Mouse (Mus musculus): ENCODE measurements around the gene Atp10a. TPM values are rescaled to one million over a fixed set of nuclear protein-coding genes. Genes with fewer than 3 reads are reported as not detected.
A peak's percentile ranks its signal among the peaks of the same experiment; 100 is the strongest.

Atp10a gene
- polyA plus RNA-seq, 1 experiment from 2014 or later = 0.93 TPM

- Histone ChIP-seq H3K9me3 (replicated peaks; ENCODE audit: control insufficient read depth, low read length) (no peaks in the 10 kb centered on the region), H3K4me3 (ENCODE audit: low read depth, low read length) (no peak overlapping the region), H3K27me3 (replicated peaks; ENCODE audit: control insufficient read depth, insufficient read depth, low read length) (no peaks in the 10 kb centered on the region), H3K4me2 (ENCODE audit: low read length) (no peak overlapping the region), H3K27ac (ENCODE audit: low read depth, low read length) (no peak overlapping the region), H3K9ac (ENCODE audit: low read length) (no peak overlapping the region), H3K36me3 (ENCODE audit: control insufficient read depth, insufficient read depth, low read length) (no peaks in the 10 kb centered on the region), H3K4me1 (ENCODE audit: control insufficient read depth, insufficient read depth, low read length) (no peaks in the 10 kb centered on the region)
- 65% methylated on average over 4 of the region's 4 CpGs for WGBS
- DNase-seq (ENCODE audit: low spot score) = no peak
- ATAC-seq = no peak
Observed at GRCm38 (mm10) chr7:58754536-58754935, 98.6 kb downstream of the Atp10a start.

- Histone ChIP-seq H3K27me3 (replicated peaks; ENCODE audit: control insufficient read depth, insufficient read depth, low read length) (no peaks in the 10 kb centered on the region), H3K27ac (ENCODE audit: low read depth, low read length) (no peak overlapping the region)
- no peak for ATAC-seq
Observed at GRCm38 (mm10) chr7:58755083-58755482, 99.1 kb downstream of the Atp10a start.

GRCm38 (mm10) chr7:58755846-58756245 is 99.9 kb downstream of the Atp10a start:
- no peak overlapping the region for H3K4me2 ChIP-seq (ENCODE audit: low read length)
- no peaks in the 10 kb centered on the region for H3K9me3 ChIP-seq (replicated peaks; ENCODE audit: control insufficient read depth, low read length)
- 85% methylated on average over 1 of the region's 1 CpGs for WGBS

More at GRCm38 (mm10) chr7:58755083-58755482, 99.1 kb downstream of the Atp10a start:
- Histone ChIP-seq H3K4me3 (ENCODE audit: low read depth, low read length) (no peak overlapping the region), H3K9ac (ENCODE audit: low read length) (no peak overlapping the region), H3K9me3 (replicated peaks; ENCODE audit: control insufficient read depth, low read length) (no peaks in the 10 kb centered on the region), H3K36me3 (ENCODE audit: control insufficient read depth, insufficient read depth, low read length) (no peaks in the 10 kb centered on the region), H3K4me2 (ENCODE audit: low read length) (no peak overlapping the region), H3K4me1 (ENCODE audit: control insufficient read depth, insufficient read depth, low read length) (no peaks in the 10 kb centered on the region)
- no peak for DNase-seq (ENCODE audit: low spot score)

GRCm38 (mm10) chr7:58757331-58757730 is 101.4 kb downstream of the Atp10a start:
- 83% methylated on average over 2 of the region's 2 CpGs for WGBS
- no peaks in the 10 kb centered on the region for H3K27me3 ChIP-seq (replicated peaks; ENCODE audit: control insufficient read depth, insufficient read depth, low read length)
- no peaks in the 10 kb centered on the region for H3K4me1 ChIP-seq (ENCODE audit: control insufficient read depth, insufficient read depth, low read length)
- H3K27ac ChIP-seq (ENCODE audit: low read depth, low read length) = no peak overlapping the region
- H3K9ac ChIP-seq (ENCODE audit: low read length) = no peak overlapping the region
- no peaks in the 10 kb centered on the region for H3K36me3 ChIP-seq (ENCODE audit: control insufficient read depth, insufficient read depth, low read length)
- DNase-seq (ENCODE audit: low spot score) (no peak), ATAC-seq (no peak)
- no peaks in the 10 kb centered on the region for H3K9me3 ChIP-seq (replicated peaks; ENCODE audit: control insufficient read depth, low read length)
- H3K4me3 ChIP-seq (ENCODE audit: low read depth, low read length) = no peak overlapping the region
- no peak overlapping the region for H3K4me2 ChIP-seq (ENCODE audit: low read length)

More at GRCm38 (mm10) chr7:58755846-58756245, 99.9 kb downstream of the Atp10a start:
- H3K36me3 ChIP-seq (ENCODE audit: control insufficient read depth, insufficient read depth, low read length) = no peaks in the 10 kb centered on the region
- no peak for ATAC-seq
- no peaks in the 10 kb centered on the region for H3K4me1 ChIP-seq (ENCODE audit: control insufficient read depth, insufficient read depth, low read length)
- DNase-seq (ENCODE audit: low spot score) = no peak
- H3K27ac ChIP-seq (ENCODE audit: low read depth, low read length) = no peak overlapping the region
- H3K9ac ChIP-seq (ENCODE audit: low read length) = no peak overlapping the region
- H3K4me3 ChIP-seq (ENCODE audit: low read depth, low read length) = no peak overlapping the region
- no peaks in the 10 kb centered on the region for H3K27me3 ChIP-seq (replicated peaks; ENCODE audit: control insufficient read depth, insufficient read depth, low read length)

- no peaks in the 10 kb centered on the region for H3K9me3 ChIP-seq (replicated peaks; ENCODE audit: control insufficient read depth, low read length)
- DNase-seq (ENCODE audit: low spot score) (no peak), ATAC-seq (no peak)
- 91% methylated on average over 3 of the region's 3 CpGs for WGBS
- no peak overlapping the region for H3K4me2 ChIP-seq (ENCODE audit: low read length)
- no peak overlapping the region for H3K9ac ChIP-seq (ENCODE audit: low read length)
- H3K27ac ChIP-seq (ENCODE audit: low read depth, low read length) = no peak overlapping the region
- no peaks in the 10 kb centered on the region for H3K4me1 ChIP-seq (ENCODE audit: control insufficient read depth, insufficient read depth, low read length)
- no peak overlapping the region for H3K4me3 ChIP-seq (ENCODE audit: low read depth, low read length)
- no peaks in the 10 kb centered on the region for H3K36me3 ChIP-seq (ENCODE audit: control insufficient read depth, insufficient read depth, low read length)
- H3K27me3 ChIP-seq (replicated peaks; ENCODE audit: control insufficient read depth, insufficient read depth, low read length) = no peaks in the 10 kb centered on the region
Observed at GRCm38 (mm10) chr7:58758396-58758795, 102.4 kb downstream of the Atp10a start.

GRCm38 (mm10) chr7:58759265-58759664 is 103.3 kb downstream of the Atp10a start:
- 90% methylated on average over 4 of the region's 4 CpGs for whole genome bisulfite sequencing

GRCm38 (mm10) chr7:58767257-58767656 is 111.3 kb downstream of the Atp10a start:
- no peak overlapping the region for H3K4me3 ChIP-seq (ENCODE audit: low read depth, low read length)
- no peaks in the 10 kb centered on the region for H3K27me3 ChIP-seq (replicated peaks; ENCODE audit: control insufficient read depth, insufficient read depth, low read length)
- no peak overlapping the region for H3K27ac ChIP-seq (ENCODE audit: low read depth, low read length)
- no peak overlapping the region for H3K9ac ChIP-seq (ENCODE audit: low read length)
- no peak overlapping the region for H3K4me2 ChIP-seq (ENCODE audit: low read length)
- WGBS = 57% methylated on average over 6 of the region's 6 CpGs
- H3K36me3 ChIP-seq (ENCODE audit: control insufficient read depth, insufficient read depth, low read length) = no peaks in the 10 kb centered on the region
- no peaks in the 10 kb centered on the region for H3K9me3 ChIP-seq (replicated peaks; ENCODE audit: control insufficient read depth, low read length)
- ATAC-seq (peak; percentile 65), DNase-seq (ENCODE audit: low spot score) (peak; percentile 53)
- H3K4me1 ChIP-seq (ENCODE audit: control insufficient read depth, insufficient read depth, low read length) = 0 out of 2 replicates have a peak, but pooled peaks cover 2% of the 10 kb centered on the region

More at GRCm38 (mm10) chr7:58759265-58759664, 103.3 kb downstream of the Atp10a start:
- DNase-seq (ENCODE audit: low spot score) = no peak
- Histone ChIP-seq H3K4me3 (ENCODE audit: low read depth, low read length) (no peak overlapping the region), H3K4me1 (ENCODE audit: control insufficient read depth, insufficient read depth, low read length) (no peaks in the 10 kb centered on the region), H3K9ac (ENCODE audit: low read length) (no peak overlapping the region), H3K36me3 (ENCODE audit: control insufficient read depth, insufficient read depth, low read length) (no peaks in the 10 kb centered on the region), H3K27me3 (replicated peaks; ENCODE audit: control insufficient read depth, insufficient read depth, low read length) (no peaks in the 10 kb centered on the region), H3K4me2 (ENCODE audit: low read length) (no peak overlapping the region), H3K27ac (ENCODE audit: low read depth, low read length) (no peak overlapping the region), H3K9me3 (replicated peaks; ENCODE audit: control insufficient read depth, low read length) (no peaks in the 10 kb centered on the region)
- no peak for ATAC-seq

- 0 out of 2 replicates have a peak, but pooled peaks cover 2% of the 10 kb centered on the region for H3K4me1 ChIP-seq (ENCODE audit: control insufficient read depth, insufficient read depth, low read length)
- 68% methylated on average over 2 of the region's 2 CpGs for WGBS
- no peaks in the 10 kb centered on the region for H3K9me3 ChIP-seq (replicated peaks; ENCODE audit: control insufficient read depth, low read length)
- H3K36me3 ChIP-seq (ENCODE audit: control insufficient read depth, insufficient read depth, low read length) = no peaks in the 10 kb centered on the region
- H3K27me3 ChIP-seq (replicated peaks; ENCODE audit: control insufficient read depth, insufficient read depth, low read length) = no peaks in the 10 kb centered on the region
- DNase-seq (ENCODE audit: low spot score) (peak; percentile 45), ATAC-seq (peak; percentile 24; the same call in 1 of the 2 replicates)
- H3K9ac ChIP-seq (ENCODE audit: low read length) = no peak overlapping the region
- no peak overlapping the region for H3K4me2 ChIP-seq (ENCODE audit: low read length)
- H3K27ac ChIP-seq (ENCODE audit: low read depth, low read length) = no peak overlapping the region
- no peak overlapping the region for H3K4me3 ChIP-seq (ENCODE audit: low read depth, low read length)
Observed at GRCm38 (mm10) chr7:58768253-58768652, 112.3 kb downstream of the Atp10a start.

GRCm38 (mm10) chr7:58770254-58770653 is 114.3 kb downstream of the Atp10a start:
- peak; percentile 54; the same call in 1 of the 2 replicates for ATAC-seq
- WGBS = 84% methylated on average over 3 of the region's 3 CpGs
- Histone ChIP-seq H3K4me1 (ENCODE audit: control insufficient read depth, insufficient read depth, low read length) (0 out of 2 replicates have a peak, but pooled peaks cover 2% of the 10 kb centered on the region), H3K4me2 (ENCODE audit: low read length) (no peak overlapping the region), H3K27ac (ENCODE audit: low read depth, low read length) (no peak overlapping the region), H3K9me3 (replicated peaks; ENCODE audit: control insufficient read depth, low read length) (no peaks in the 10 kb centered on the region), H3K4me3 (ENCODE audit: low read depth, low read length) (no peak overlapping the region), H3K9ac (ENCODE audit: low read length) (no peak overlapping the region), H3K36me3 (ENCODE audit: control insufficient read depth, insufficient read depth, low read length) (no peaks in the 10 kb centered on the region), H3K27me3 (replicated peaks; ENCODE audit: control insufficient read depth, insufficient read depth, low read length) (no peaks in the 10 kb centered on the region)
- peak; percentile 61 for DNase-seq (ENCODE audit: low spot score)

Data from forebrain, embryonic 14.5 days (tissue).